Mouse (Mus musculus) heart, postnatal 4 days (tissue): Measurements from ENCODE around the gene Bspry. TPM values are rescaled to one million over a fixed set of nuclear protein-coding genes. Genes with fewer than 3 reads are reported as not detected.

Experiments
- DNase-seq: peaks from one replicate; pipeline ENCODE4 v3.0.0; 2021
- total RNA-seq, 2 experiments: library from RNA; stranded (reverse); gene quantifications; 2 replicates each; pipeline ENCODE4 v1.2.3; 2021

Gene Bspry
- total RNA-seq, 2 experiments from 2014 or later, result not detected

DNA sequence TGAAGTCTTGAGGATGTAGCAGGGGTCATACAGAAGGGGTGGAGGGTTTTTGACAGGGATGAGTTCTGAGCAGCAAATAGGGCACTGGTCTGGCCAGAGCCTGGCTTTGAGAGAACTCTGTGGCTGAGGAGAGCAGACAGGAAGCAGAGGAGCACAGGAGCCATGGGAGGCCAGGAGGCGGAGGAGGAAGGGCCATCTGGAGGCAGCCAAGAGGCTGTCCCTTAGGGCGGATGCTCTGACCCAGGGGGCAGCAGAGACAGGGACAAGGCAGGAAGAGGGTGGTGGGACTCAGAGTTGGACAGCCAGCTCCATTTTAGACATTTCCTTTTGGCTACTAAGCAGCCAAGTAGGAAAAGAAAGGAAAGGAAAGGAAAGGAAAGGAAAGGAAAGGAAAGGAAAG, 36.2 kb downstream of the Bspry start:
- peak; percentile 68 for DNase-seq

DNA sequence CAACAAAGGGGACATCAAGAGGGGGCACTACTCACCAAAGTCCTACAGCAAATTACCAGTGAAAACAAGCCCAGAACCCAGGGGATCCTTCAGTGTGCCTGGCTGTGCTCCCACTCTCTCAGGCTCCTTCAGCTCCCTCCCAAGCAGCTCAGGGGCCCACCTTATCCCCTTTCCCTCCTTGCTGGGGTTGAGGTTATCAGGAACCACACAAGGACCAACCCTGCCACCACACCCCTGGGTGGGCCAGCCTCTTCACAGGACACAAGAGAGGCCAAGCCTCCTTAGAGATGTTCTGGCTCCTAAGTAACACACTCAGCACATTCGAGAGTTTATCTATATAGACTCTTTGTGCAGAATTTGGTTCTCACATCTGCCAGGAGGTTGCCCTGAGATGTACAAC, 36.7 kb downstream of the Bspry start:
- no peak for DNase-seq

DNA sequence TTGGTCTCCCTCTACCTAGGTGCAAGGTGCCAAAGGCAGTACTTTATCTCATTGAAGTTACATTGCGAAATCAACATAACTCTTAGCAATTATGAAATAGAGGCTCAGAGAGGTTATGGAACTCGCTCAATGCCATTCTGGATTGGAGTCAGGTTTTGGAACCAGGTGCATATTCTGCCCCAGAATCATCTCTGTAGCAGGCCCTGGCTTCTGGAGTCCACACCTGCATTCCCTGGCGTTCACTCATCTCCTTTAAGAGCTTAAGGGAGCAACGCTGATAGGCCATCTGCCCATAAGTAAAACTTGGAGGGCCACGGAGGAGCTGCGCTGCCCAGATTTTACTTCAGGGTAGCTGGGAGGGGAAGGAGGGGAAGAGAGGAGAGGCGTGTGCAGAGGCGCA, 37.2 kb downstream of the Bspry start:
- no peak for DNase-seq

DNA sequence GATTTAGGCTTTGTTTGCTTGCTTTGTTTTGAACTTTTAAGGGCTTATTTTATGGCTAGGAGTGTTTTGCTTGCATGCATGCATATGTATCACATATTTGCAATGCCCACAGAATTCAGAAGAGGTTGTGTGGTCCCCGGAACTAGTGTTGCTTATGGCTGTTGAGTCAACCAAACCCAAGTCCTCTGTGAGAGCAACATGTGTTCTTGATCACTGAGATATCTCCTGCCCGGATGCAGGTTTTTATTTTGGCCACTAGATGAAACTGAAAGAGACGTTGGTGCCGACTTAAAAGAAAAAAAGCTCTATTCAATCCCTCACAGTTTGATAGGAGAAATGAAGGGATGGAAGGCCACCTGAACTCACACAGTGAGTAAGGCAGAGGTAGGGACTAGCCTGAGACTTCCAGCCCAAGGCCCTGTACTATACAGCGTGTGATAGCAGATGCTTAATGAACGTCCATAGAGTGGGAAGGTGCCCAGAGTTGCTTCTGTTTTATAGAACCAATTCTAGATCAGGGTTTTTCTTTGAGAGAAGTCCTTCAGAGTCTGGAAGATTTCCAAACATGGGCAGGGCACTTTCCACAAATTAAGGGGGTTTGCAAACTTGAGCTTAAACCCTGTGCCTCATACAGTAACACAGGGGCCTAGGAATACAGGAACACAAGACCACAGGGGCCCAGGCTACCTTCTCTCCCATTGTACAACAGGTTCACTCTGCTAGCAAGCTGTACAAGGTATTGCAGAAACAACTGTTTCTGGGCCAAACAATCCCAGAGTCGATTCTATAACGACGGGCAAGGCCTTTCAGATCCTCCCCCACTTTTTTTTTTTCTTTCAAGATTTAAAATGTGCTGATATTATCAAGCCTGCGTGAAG, 37.9 kb downstream of the Bspry start:
- no peak for DNase-seq

DNA sequence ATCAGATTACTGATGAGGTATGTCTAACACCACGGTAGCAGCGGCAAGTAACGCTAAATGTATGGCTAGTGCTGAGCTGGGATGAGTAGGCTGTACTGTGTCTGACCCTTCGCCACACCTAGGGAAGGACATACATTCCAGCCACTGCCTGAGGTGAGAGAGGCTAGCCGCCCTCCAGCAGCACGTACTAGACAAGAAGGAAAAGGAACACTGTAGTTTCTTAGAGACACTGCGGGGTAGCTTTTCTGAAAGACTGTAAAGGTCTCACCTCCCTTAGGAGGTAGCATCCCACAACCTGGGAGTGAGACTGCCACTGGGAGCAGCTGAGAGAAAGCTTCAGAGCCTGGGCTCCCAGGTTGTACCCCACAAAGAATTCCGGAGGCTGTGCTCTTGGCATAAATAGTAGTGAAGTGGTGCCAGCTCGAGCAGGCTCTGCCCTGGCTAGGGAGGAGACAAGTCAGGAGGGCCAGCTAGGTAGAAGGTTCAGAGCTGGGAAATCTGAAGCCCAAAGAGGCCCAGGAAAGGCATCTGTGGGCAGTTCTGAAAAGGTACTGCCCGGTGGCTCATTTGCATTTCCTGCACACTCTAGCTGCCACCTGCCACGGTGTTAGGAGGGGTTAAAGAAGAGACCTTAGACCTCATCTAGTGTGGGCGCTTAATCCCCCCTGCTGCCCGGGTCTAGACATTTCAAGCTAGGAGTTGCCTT, 38.7 kb downstream of the Bspry start:
- DNase-seq, result peak; percentile 56

DNA sequence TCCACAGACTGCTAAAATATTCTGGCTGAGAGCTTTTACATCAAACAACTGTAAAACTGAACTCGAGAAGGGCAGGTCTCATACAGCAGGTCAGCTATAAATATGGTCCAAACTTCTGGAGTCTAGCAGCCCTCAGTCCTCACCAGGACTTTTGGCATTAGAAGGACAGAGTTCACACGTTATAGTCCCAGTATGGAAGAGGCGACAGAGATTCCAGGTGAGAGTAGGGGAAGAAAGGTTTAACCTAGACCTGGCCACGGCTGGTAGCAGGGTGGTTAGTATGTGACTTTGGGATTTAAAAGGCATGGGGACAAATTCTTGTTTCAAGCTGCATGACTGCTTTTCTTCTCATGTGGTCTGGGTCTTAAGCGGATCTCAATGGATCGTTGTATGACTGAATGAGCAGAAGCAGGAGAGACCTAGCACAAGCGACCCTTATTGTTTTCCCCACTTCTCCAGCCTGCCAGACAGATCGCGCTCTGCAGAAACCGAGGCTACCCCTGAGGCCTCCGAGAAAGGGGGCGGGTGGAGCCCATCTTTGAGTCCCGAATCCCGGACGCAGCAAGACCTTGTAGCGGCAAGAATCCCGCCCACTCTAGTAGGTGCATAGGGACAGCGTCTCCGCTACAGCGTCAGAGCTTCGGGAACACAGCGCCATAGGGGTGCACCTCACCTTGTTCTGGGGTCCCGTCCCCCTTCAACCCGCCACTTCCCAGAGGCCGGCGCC, 39.4 kb downstream of the Bspry start:
- DNase-seq, result no peak

DNA sequence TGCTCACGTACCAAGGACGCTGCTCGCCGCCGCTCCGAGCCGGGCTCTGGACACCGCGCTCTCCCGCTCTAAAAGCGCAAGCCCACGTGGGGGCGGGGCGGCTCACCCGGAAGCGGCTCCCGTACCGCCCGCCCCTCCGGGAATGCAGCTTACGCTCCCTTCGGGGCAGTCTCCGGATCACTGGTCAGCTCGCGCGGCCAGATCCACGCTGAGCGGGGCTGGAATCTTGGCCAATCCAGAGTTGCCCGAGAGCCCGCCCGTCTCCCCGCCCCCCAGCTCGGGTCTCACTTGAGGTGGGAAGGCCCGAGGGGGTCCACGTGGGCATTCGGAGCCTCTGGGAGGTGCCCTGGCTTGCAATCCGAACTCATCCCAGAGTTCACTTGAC, 40.0 kb downstream of the Bspry start, which contains the start of gene Alad:
Gene Alad, minus strand, starts transcription at position 70 of the 385 bp plus-strand sequence.
- peak; percentile 92 for DNase-seq

DNA sequence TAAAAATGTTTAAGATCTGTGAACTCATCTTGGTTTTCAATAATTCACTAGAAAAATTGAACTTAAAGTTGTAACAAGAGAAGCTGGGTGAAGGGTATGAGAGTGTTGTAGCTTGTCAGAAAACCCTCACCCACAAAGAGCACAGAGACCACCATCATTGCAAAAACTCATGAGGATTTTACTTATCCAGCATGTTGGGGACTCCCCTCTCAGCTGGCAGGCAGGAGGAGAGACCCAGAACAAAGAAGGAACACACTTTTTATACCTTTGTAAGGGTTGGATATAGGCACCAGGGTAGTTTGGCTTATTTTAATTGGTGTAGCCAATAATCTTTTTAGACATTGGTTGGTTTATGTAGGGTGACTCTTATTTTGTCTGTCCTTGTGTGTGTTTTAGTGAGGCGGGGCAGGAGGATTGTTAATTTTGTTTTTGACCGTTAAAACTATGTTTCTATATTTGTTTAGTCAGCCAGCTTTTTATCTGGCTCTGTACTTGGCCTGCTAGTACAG, 41.1 kb downstream of the Bspry start:
- DNase-seq, result no peak

DNA sequence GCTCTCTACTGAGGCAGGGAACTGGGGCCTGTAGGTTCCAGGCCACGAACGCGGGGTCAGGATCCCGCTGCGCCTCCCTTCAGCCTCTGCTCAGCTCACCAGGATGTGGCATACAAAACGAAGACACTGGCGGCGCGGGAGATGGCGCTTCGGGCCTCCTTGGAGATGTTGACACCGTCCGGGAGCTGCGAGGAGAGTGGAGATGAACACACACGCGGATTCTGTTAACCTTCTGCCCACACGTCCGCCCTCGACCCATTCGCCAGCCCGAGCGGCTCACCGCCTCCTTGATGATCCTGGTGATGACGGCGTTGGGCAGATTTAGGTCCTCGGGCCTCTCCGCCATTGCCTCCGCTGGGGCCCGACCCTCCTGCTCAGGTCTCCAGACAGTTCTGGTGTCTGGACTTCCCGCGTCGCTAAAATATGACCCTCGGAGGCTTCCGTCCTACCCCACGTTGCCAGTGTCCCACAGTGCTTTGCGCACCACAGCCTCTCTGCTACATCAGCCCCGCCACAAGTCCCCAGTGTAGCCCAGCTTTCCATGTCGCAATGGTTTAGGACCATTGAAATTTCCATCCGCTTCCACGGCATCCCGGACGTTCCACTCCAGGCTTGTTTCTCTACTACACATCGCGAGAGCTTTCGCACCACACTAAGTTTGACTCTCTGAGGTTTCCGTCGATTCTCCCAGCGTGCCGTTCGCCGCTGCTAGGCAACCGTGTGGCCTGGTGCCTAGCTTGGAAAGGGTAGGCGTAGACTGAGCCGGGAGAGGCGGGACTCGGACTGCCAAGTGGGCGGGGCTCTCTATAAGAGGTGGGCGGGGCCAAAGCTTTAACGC, 45.0 kb downstream of the Bspry start, which contains the start of the genes Pole3 and 4933430I17Rik:
Gene Pole3, minus strand, starts transcription at position 418 of the 838 bp plus-strand sequence.
Gene 4933430I17Rik, plus strand, starts transcription at position 719 of the 838 bp plus-strand sequence.
- peak; percentile 99 for DNase-seq

DNA sequence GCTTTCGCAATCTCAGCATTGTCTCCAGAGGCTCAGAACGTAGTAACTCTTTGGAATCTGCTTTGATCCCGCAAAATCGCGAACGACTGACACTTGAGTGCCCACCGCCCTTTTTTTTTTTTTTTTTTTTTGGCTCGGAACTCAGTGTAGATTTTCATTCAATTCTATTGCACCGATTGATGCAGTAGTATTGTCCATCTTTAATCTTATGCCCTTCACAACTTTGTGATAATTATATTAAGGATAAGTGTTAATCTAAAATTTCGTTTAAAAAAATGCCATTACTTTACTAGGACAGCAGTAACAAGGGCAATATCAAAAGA, 45.6 kb downstream of the Bspry start:
- no peak for DNase-seq

DNA sequence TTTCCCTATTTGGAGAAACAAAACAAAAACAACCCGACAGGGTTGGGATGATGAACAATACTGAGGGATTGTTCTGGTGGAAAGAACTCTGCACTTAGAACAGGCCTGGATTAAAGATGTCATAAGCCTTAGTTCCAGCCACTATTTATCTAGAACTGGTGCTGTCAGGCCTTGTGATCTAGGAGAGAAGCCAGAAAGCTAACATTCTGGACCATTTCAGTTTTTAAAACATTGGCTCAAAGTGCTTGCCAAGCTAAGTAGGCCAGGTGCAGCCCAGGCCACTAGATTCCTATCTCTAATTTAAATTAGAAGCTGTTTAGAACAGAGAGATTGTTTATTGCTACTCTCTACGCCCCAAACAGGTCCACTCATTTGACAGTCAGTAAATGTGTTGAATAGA, 46.4 kb downstream of the Bspry start:
- no peak for DNase-seq

DNA sequence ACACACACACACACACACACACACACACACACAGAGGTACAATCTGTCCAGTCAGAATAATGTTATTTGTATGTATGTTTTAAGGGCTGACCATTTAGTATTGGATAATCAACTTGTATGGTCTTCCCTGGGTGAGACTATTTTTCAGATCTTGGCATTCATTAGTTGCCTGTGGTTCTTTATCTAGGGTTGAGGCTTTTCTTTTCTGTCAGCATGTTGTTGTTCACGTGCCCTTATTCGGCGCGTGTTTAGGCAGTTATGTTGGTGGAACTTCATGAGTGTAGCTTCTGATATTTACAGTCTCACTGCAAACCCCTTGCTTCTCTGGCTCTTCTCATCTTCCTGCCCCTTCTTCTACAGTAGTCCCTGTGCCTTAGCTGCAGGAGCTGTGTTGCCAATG, 47.8 kb downstream of the Bspry start:
- DNase-seq, result no peak

DNA sequence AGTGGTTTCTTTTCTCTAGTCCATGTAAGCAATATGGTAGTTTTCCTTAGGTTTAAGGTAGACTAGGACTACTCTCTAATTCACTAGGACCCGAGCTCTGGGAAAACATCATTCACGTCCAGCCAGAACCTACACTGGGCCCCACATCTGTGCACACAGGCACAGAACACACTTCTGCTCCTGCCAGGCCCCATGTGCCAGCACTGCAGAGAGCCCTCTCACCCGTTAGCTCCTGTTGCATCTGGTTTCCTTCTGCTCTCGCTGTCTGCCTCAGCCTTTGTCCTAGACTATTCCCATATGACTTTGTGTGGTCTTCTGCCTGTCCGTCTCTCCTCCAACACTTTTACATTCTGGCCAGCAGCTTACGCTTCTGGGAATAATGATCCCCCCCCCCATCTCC, 53.9 kb downstream of the Bspry start:
- DNase-seq, result no peak

DNA sequence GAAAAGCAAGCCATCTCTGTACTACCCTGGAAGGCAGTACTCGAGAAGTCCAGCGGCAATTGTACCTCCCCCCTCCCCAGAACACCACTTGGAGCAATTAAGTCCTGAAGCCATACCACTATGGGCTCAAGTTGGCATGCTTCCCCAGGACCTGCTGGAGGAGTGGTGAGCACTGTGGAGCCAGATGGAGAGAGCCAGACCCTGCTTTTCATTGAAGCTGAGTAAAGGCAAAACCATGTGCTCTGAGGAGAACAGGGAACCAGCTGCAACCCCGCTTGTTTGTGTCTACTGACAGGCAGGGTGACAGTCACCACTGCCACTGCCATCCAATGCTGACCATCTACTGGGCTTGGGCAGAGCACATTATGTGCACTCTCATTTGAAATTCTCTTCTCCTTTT, 61.9 kb downstream of the Bspry start:
- no peak for DNase-seq

DNA sequence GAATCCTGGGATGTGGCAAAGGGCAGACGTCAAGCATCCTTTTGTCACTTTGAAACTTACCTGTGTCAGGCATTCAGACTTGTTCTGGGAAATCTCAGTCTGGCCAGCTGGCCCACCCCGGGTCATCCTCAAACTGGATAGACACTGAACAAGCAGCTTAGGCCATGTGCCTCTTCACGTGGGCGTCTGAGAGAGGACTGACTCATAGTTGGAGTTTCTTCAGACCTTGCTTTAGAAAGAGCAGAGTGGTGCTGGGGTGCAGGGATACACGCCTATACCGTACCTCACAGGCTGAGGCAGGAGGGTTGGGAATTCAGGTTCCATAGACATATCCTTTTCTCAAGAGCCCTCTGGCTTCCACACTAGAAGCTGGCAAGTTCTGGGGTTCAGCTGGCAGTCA, 63.9 kb downstream of the Bspry start:
- no peak for DNase-seq

DNA sequence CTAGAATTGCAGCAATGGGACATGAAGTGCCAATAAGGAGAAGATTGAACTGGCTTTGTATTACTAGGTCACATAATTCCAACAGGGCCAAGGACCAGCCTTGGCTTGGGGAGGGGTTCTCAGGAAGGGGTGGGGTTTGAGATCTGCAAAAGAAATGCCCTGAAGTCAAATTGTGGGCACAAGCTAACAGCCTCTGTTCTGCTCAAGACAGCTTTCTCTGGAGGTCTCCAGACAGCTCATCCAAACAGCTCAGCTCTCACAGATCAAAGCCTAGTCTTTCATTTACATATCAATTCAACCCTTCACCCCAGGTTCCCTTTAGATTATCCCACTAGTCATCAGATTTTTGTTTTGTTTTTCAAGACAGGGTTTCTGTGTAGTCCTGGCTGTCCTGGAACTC, 64.9 kb downstream of the Bspry start:
- no peak for DNase-seq

Other genes starting within 250 kb of the Bspry start
- gene Zfp37, start 249.0 kb upstream of the Bspry start, total RNA-seq, result 1 to 10 TPM; 7.8 to 8.3 TPM
- gene Slc31a2, start 217.5 kb upstream of the Bspry start, total RNA-seq, result 1 to 10 TPM; 7.9 TPM
- gene Fkbp15, start 119.5 kb upstream of the Bspry start, total RNA-seq, result 10 to 100 TPM; 26.5 to 28.1 TPM
- 10 to 100 TPM; 31.5 to 34.7 TPM for gene Slc31a1, start 119.3 kb upstream of the Bspry start, total RNA-seq
- 10 to 100 TPM; 58.0 to 61.1 TPM for gene Cdc26, start 71.4 kb upstream of the Bspry start, total RNA-seq
- 10 to 100 TPM; 12.5 to 14.2 TPM for gene Prpf4, start 71.3 kb upstream of the Bspry start, total RNA-seq
- gene Rnf183, start 44.8 kb upstream of the Bspry start, total RNA-seq, result not detected
- gene Wdr31, start 9.2 kb upstream of the Bspry start, total RNA-seq, result 1 to 10 TPM in 1 of 2 experiments, under 1 TPM in 1; 0.86 to 1.4 TPM
- 1 to 10 TPM; 6.3 to 6.9 TPM for gene Hdhd3, start 23.4 kb downstream of the Bspry start, total RNA-seq
- 10 to 100 TPM; 63.8 to 69.8 TPM for gene Alad, start 39.9 kb downstream of the Bspry start, total RNA-seq
- gene Pole3, start 45.0 kb downstream of the Bspry start, total RNA-seq, result 10 to 100 TPM; 28.2 to 31.1 TPM
- under 1 TPM; 0.19 to 0.25 TPM for gene 4933430I17Rik, start 45.3 kb downstream of the Bspry start, total RNA-seq
- gene Rgs3, start 79.8 kb downstream of the Bspry start, total RNA-seq, result 10 to 100 TPM; 64.1 to 69.4 TPM